Mouse (Mus musculus) gastrocnemius, postnatal 14 days (tissue): ENCODE measurements around the gene Map3k12. TPM values are rescaled to one million over a fixed set of nuclear protein-coding genes. Genes with fewer than 3 reads are reported as not detected.

Source experiments
- DNase-seq: peaks from one replicate; pipeline ENCODE4 v3.0.0; 2021; ENCODE audit warnings: mixed read lengths
- intact Hi-C: fragments of 180-260 bp; cut with DNase I; formaldehyde crosslinking; loops from one replicate; pipeline ENCODE4 v1.15.1; 2025; ENCODE audit warnings: low total_unique reads
- total RNA-seq, 2 experiments: library from RNA; stranded (reverse); gene quantifications; 2 replicates each; pipeline ENCODE4 v1.2.3; 2021

The Map3k12 gene
- total RNA-seq, 2 experiments from 2014 or later: 3.1 TPM

DNA sequence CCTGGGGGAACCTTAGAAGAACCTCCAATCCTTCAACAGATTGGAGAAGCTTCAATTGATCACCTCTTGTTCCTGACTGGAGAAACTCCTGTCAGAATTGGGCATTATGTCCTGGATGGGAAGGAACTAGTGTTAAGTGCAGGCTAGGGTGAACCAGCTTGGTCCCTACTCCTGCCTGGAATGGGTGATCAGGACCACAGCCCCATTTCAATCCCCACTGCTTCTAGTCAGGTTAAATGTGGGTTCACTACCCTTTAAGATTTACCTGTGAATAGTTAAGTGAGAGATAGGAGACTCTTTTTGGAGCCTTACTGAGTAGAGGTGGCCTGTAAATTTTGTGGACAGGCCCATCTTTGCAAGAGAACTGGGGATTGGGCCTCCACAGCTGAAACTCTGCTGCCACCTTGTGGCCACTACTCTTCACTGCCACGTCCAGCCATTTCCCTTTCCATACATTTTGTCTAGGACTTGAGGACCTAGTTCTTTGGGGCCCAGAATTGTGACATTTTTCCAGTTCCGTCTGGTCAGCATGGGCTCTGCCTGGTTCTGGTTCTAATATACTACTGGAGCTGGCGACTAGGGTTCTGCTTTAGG lies 8.1 kb upstream of the Map3k12 start, which contains the start of gene Npff:
Gene Npff (minus strand): TSS at position 51 of the 594 bp plus-strand sequence.
- peak; percentile 62 for DNase-seq
- intact Hi-C loops: no loop called here

DNA sequence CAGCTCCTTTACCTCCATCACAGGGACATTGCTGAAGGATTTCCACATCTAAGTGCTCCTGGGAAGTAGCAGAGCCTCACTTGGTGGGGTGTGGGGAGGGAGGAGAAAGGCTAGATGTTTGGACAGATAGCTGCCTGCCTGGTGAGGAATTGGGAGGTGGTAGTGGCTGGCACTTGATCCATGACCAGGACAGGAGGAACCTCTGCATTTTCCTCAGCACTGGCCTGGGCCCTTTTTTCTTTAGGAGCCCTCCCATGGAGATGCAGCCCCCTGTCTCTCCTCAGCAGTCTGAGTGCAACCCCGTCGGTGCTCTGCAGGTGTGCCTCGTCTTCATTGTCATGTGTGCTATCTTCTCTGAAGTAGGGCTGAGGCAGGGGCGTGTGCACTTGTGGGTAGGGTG lies 4.6 kb upstream of the Map3k12 start:
- intact Hi-C loops: no loop called here
- DNase-seq: no peak

DNA sequence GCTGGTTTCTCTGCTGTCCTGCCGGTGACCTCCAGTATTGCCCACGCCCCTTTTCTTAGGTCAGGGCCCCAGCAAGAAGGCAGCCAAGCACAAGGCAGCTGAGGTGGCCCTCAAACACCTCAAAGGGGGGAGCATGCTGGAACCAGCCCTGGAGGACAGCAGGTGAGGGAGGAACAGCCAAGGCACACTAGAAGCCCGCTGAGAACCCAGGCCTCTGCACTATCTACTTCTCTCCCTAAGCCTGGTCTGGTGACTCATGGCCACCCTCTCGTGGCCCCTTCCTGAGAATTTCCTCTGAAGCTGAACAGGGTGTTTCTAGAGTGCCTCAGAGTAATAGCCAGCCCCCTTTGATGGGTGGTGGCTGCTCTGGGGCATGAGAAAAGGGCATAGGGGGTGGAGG lies 3.6 kb upstream of the Map3k12 start:
- no peak for DNase-seq
- intact Hi-C loops: no loop called here

DNA sequence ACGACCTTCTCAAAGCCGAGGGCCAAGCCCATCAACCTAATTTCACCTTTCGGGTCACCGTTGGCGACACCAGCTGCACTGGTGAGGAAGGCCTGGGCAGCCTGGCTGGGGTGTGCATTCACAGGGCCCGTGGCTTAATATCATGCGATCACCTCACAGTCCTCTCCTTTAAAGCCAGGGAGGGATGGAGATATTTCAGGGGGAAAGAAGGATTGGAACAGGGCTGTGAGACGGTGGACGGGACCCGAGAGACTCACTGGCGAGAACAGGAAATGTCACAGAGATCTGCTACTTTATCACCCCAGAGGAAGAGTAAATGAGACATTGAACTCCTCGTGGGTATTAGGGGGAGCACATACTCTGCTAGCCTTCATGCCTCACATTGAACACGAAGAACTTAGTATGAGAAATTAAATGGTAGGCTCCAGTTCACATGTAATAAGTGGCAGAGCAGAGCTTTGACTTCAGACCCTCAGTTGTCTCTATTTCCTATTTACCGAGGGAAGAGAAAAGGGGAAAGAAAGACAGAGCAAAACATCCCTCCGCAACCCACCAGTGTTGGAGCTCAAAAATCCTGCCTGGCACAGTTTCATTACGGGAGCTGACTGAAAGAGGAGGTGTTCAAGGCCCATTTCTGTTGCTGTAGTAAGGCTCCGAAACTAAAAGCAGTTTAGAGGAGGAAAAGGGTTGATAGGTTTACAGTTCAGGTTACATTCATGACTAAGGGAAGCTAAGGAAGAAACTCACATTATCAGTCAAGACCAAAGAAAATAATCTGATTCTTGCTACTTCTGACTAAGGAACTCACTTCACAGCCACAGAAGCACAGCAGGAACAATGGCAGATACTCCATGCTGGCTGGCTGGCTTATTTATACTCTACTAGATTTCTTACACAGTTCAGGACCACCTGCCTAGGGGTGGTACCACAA lies 2.6 kb upstream of the Map3k12 start:
- intact Hi-C loops: no loop called here
- DNase-seq: no peak

DNA sequence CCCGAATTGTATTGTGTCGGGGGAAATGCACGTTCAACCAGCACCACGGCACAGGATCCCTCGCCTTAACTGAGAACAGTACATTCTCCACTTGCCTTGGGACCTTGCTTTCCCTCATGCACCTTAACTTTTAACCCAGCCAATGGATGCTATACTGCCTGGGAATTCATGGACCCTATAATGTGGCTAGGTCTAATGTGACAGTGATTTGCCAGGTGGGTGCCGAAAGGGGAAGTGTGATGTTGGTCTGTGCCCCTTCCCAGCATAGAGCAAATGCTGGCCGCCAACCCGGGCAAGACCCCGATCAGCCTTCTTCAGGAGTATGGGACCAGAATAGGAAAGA lies 2.0 kb upstream of the Map3k12 start:
- no peak for DNase-seq
- intact Hi-C loops: no loop called here

DNA sequence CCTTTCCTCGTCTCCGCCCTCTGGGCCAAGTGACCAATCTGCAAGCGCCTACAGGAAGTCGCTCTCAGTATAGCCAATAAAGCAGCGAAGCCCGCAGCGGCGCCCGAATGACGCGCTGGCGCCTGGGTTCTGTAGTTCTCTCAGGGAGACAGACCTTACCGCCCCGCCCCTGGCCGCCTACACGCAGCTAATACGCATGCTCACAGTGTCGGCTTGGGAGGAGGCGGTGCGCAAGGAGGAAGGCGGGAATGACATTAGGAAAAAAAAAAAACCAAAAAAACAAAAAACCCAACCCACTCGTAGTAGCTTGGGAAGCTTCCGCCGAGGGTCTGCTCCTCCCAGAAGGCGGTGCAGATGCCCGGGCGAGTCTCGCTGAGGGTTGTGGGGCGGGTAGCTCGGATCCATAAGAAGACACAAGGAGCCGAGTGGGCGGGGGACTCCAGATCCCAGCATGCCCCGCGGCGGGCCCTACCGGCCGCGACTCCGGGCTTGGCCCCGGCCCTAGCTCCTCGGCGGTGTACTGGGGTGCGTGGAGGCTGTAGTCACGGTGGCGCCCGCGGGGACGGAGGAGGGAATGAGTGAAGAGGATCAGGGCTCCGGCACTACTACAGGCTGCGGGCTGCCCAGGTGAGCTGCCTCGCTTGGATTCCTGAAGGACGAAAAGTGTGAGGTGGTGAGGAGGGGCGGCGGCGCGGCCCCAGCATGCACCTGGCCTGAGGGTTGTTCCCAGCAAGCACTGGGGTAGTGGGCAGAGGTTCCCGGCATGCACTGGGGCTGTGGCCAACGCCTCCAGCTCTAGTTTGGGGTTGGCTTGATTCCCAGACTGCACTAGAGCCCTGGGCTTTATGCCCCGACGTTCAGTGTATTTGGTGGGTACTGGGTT lies 1.4 kb upstream of the Map3k12 start, which contains the start of gene Tarbp2:
Gene Tarbp2 (plus strand): TSS at position 217 of the 883 bp plus-strand sequence.
- peak; percentile 100 for DNase-seq
- intact Hi-C loops: no loop called here

DNA sequence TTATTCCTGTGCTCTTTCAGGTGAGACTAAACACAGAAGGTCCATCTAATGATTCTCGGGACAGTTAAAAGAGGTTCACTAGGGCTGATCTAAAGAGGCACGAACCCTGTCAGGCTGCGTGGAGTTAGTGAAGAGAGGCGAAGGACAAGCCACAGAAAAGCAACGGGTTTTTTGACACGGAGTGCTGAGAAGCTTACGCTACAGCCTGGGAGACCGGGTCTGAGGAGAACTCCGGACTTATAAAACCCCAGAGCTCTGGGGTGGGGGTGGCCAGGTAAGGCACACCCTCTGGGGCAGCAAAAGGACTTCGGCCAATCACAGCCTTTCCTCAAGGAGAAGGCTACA lies 739 bp upstream of the Map3k12 start:
- no peak for DNase-seq
- intact Hi-C loops: no loop called here

DNA sequence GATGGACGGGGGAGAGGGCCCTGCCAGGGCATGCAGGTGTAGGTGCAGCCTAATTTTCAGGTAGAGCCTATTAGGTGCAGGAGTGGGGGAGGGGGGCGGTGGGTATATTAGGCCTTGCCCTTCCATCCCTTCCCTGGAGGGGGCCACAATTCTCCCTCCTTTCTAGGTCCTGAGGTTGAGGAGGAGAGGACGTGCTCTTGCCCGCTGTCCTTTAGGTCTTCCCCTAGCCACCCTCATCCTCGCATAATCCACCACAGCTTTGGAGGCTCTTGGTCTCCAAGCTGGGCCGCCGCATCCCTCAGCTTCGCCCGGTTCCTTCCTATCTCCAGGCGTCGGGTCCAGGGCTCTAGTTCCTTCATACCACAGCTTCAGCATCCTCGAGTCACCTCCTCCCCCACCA lies 571 bp downstream of the Map3k12 start:
- intact Hi-C loops: no loop called here
- no peak for DNase-seq

DNA sequence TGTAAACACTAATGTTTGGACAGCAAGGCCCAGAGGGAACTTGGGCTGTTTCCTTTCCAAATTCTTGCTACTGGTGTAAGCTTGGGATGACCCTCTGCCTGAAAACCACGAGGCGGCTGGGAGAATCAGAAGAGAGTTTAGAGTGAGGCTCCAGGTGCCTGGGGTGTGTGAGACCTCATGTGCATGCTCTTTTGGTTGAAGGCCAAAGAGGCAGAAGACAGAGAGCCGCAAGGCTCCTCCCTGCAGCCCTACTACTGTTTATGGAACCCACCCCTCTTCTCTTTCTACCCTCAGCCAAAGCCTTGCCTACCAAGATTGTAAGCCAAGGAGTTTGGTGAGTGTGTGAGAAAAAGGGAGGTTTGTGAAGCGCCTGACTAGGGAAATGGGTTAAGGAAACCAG lies 1.1 kb downstream of the Map3k12 start:
- DNase-seq: no peak
- intact Hi-C loops: no loop called here

DNA sequence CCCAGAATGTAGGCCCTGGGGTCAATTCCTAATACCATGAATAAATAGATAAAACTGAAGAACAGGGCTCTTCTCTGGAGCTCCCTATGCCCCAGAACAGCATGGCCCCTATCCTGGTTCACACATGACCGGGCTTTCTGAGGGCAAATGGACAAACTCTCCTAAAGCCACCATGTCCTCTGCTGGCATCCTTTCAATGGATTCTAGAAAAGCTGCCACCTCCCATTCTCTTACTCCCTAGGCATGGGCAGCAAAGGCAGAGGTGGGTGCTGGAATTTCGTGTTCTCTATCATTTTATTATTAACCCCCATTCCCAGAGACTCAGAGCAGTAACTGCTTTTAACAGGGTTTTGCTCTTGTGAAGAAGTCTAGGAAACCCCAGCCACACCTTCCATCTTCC lies 1.6 kb downstream of the Map3k12 start:
- DNase-seq: no peak
- intact Hi-C loops: no loop called here

DNA sequence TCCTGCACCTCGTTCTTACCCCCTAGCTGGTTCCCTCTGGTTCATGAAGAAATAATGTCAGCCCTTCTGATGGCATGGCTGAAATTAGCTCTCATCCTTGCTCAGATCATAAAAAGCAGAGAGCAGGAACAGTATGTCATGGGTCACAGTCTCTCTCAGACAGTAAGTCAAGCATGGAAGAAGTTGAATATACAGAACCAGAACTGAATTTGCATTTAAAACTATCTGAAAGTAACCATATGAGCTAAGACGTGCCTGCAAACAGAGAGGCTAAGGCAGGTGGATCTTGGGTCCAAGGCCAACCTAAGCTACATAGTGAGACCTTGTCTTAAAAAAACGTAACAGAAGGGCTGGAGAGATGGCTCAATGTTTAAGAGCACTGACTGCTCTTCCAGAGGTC lies 3.9 kb downstream of the Map3k12 start:
- DNase-seq: no peak
- intact Hi-C loops: no loop called here

DNA sequence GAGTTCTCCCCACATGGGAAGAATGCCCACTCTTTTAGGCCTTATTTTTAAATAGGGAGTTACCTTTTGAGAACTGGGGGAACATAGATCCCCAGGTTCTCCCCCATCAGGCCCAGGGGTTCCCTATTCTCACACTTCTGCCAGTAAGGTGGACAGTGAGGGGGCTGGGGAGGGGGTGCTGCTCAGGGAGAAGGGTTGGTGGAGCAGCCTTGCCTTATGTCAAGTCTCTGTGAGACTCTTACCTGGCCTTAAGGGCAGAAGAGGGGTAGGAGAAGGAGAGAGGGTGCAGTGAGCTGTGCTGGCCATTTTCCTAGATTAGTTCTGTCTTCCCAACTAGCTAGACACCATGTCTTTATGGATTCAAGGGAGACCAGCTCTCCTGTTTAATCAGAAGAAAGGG lies 4.4 kb downstream of the Map3k12 start:
- DNase-seq: no peak
- intact Hi-C loops: no loop called here

DNA sequence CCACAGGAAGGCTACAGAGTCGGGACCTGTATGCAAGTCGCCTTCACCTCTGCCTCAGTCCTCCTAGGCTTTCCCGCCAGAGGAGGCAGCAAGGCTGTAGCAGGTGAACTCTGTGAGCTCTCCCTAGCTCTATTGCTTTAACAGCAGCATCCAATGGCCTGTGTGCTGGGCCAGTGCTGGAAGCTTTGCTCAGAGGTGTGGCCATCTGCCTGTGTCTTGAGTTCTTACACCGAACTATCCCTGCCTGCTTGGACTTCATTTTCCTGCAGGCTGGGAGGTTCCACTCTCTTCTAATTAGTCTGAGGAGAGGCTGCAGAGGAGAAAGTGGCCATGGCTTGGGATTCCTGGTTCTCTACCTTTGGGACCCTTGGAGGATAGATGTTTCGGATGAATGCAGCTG lies 4.9 kb downstream of the Map3k12 start:
- DNase-seq: no peak
- intact Hi-C loops: no loop called here

DNA sequence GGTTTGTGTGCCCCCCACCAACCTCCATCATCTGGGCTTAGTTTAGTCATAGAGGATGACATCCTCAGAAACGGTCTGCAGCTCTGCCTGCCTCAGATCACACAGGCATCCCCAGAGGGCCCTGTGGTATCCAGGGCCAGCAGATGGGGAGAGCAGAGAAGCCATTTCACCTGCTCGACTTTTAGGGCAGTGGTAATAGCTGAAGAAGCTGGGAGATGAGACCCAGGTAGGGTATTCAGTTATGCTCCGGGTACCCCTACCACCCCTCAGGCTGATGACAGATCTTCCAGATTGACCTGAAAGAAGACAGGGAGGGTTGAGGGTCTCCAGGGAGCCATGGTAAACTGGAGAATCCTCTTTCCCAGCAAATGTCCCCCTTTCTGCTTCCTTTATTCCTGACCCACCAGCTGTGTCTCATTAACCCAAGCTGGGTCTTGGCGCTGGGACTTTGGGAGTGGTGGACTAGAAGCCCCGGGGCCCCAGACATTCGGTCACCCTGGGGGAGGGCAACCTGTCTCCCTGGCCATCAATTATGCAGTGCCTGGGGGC lies 5.5 kb downstream of the Map3k12 start:
- intact Hi-C loops: no loop called here
- DNase-seq: no peak

DNA sequence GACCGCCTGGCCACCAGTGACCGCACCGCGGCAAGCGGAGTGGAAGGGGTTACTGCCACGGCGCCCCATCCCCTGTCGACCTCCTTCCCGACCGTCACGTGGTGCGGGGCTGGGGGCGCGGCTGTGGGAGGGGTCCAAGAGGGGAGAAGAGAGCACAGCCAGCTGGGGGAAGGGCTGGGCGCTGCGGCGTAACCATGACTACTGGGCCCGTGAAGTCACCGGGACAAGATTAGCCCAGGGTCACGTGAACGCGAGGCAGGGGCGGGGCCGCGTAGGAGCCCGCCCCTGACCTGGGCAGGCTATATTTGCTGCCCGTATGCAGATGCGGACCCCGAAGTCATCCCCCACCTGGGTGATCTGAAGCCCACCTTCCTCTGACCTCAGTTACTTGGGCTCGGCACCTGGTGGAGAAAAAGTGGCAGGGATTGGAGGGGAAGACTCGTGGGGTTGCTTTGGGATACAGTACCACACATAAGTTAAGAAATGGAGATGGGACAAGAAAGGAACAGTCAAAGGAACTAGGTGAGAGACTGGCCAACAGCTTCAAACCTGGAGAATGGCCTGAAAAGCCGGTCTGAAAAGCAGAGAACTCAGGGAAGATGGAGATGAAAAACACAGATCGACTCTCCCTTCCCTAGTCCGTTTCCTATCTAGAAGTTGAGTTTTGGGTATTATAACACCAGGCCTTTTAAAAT lies 6.1 kb downstream of the Map3k12 start:
- intact Hi-C loops: no loop called here
- DNase-seq: peak; percentile 82

DNA sequence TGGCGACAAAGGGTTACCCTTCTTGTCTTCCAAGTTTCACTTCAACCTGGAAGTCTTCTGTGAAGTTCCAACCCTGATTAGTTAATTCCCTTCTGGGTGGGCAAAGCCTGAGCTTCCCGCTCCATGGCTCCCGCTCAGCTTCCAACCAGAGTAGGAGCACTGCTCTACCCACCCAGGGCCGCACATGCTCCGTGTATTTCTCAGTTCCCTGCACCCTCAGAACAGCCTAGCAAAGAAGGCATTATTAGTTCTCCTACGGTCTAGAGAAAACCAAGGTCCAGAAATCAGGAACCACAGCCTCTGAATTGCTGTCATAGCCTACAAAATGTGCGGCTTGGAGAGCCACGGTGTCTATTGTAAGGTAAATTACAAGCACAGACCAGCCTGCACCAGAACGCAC lies 6.8 kb downstream of the Map3k12 start:
- DNase-seq: no peak
- intact Hi-C loops: no loop called here

DNA sequence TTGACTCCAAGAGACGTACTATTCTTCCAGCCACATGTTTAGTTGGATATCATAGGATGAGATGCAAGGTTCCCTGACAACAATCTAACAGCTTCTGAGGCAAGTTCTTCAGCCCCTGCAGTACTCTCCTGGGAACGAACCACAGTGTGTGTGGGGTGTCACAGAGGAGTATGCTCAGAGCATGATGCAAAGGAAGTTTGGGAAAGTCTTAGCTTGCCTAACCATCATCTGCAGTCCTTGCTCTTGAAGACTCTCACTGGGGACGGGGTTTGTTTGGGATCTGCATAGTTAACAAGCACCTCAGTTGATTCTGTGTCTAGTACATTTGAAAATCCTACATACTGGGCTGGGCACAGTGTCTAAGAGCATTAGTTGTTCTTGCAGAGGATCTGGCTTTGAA lies 8.5 kb downstream of the Map3k12 start:
- DNase-seq: no peak
- intact Hi-C loops: no loop called here

DNA sequence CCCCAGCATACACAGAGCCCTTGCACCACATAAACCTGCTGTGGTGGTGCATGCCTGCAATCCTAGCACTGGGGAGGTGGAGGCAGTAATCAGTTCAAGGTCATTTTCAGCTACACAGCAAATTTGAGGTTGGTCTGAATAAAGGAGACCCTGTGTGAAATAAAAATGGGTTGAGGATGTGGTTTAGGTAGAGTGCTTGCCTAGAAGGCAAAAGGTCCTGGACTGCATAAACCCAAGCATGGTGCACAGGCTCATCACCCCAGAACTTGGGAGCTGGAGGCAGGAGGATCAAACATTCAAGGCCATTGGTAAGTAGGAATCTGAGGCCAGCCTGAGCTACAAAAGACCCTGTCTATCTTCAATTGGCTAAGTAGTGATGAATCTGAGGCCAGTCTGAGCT lies 9.3 kb downstream of the Map3k12 start:
- no peak for DNase-seq
- intact Hi-C loops: no loop called here

DNA sequence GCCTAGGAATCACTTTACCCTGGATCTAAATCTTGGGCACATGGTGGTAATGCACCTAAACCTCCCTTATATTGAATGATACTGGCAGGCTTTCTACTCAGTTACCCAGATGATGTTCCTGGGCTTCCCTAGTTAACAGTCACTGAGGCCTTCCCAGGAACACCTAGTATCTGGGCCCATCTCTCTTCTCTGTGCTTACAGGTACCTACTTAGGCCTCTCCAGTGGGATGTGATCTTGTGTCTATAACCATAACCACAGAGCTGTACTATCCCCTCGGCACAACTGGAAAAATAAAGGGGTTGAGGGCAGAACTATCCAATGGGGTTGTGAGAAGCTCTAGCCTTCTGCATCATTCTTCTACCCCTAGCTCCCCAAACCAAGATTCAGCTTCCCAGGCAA lies 10.0 kb downstream of the Map3k12 start:
- no peak for DNase-seq
- intact Hi-C loops: no loop called here

DNA sequence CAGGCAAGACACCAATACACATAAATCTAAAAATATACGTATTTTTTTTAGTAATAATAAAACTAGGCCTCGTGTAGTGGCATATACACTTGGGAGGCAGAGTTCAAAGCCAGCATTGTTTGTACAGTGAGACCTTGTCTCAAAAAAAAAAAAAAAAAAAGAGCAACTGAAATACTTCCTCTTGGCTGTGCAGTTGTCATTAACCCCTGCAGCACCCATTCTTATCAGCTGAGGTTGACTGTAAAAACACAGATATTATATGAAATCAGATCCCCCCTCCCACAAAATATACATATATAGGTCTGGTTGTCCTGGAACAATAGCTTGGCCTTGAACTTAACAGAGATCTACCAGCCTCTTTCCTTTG lies 10.4 kb downstream of the Map3k12 start:
- intact Hi-C loops: no loop called here

More for the DNA sequence above, 10.4 kb downstream of the Map3k12 start:
- DNase-seq: no peak
